Mouse (Mus musculus) embryonic facial prominence, embryonic 11.5 days (tissue): Measurements from ENCODE around the gene Mink1. TPM values are rescaled to one million over a fixed set of nuclear protein-coding genes. Genes with fewer than 3 reads are reported as not detected.
A peak's percentile ranks its signal among the peaks of the same experiment; 100 is the strongest.

ENCODE experiments used
- ATAC-seq: fragments of 200-750 bp; cut with Nextera tagmentation; replicated peaks from 2 replicates; pipeline ENCODE4 v1.8.0; 2017; ENCODE audit warnings: low read depth; ENCODE audit not compliant: insufficient number of reproducible peaks, low FRiP score, low TSS enrichment
- DNase-seq: peaks from one replicate; pipeline ENCODE4 v3.0.0-alpha.2; 2015; ENCODE audit warnings: low spot score
- H3K27ac ChIP-seq: fragments of 300-500 bp; sonication (generic); replicated peaks from 2 replicates; pipeline ENCODE4 v1.5.1; 2014; ENCODE audit warnings: mild to moderate bottlenecking, low read depth, low read length, control low read depth
- H3K27me3 ChIP-seq: fragments of 300-500 bp; sonication (generic); 2 replicates; pipeline ENCODE4 v1.6.1; 2014; ENCODE audit warnings: mild to moderate bottlenecking, low read length, moderate library complexity, mixed read lengths; ENCODE audit not compliant: control insufficient read depth, insufficient read depth
- H3K36me3 ChIP-seq: fragments of 300-500 bp; sonication (generic); replicated peaks from 2 replicates; pipeline ENCODE4 v1.6.1; 2014; ENCODE audit warnings: low read depth, mild to moderate bottlenecking, low read length, moderate library complexity, mixed read lengths; ENCODE audit not compliant: control insufficient read depth, insufficient read depth
- H3K4me1 ChIP-seq: fragments of 300-500 bp; sonication (generic); 2 replicates; pipeline ENCODE4 v1.6.1; 2014; ENCODE audit warnings: low read length, mixed read lengths; ENCODE audit not compliant: control insufficient read depth, insufficient read depth
- H3K4me2 ChIP-seq: fragments of 300-500 bp; sonication (generic); 2 replicates; pipeline ENCODE4 v1.6.1; 2014; ENCODE audit warnings: low read depth, mild to moderate bottlenecking, control low read depth, low read length, moderate library complexity
- H3K4me3 ChIP-seq: fragments of 300-500 bp; sonication (generic); 2 replicates; pipeline ENCODE4 v1.5.1; 2014; ENCODE audit warnings: low read depth, low read length, control low read depth
- H3K9ac ChIP-seq: fragments of 300-500 bp; sonication (generic); replicated peaks from 2 replicates; pipeline ENCODE4 v1.6.1; 2014; ENCODE audit warnings: mild to moderate bottlenecking, control low read depth, low read length
- H3K9me3 ChIP-seq: fragments of 300-500 bp; sonication (generic); replicated peaks from 2 replicates; pipeline ENCODE4 v1.6.1; 2016; ENCODE audit warnings: mild to moderate bottlenecking, low read length, inconsistent platforms, mixed read lengths; ENCODE audit not compliant: control insufficient read depth
- WGBS: fragments of 180-500 bp; shearing (Covaris S2); extraction: QIAGEN DNeasy Blood & Tissue Kit; methylation state at CpG from one replicate; pipeline ENCODE4 v1.1.7; 2014; 5-methylcytosine and 5-hydroxymethylcytosine counted together
- polyA plus RNA-seq: library from polyadenylated mRNA; unstranded; fragments of >200 nt; fragmentation: Nextera tagmentation; extraction: Ambion mirVana; gene quantifications from 2 replicates; pipeline ENCODE4 v1.2.1, GENCODE M21; 2014

Gene Mink1
- polyA plus RNA-seq, 1 experiment from 2014 or later = 12.6 TPM

- Histone ChIP-seq H3K9ac (no peak overlapping the region), H3K4me1 (peaks cover 8% of the 10 kb centered on the region), H3K27ac (no peak overlapping the region), H3K4me3 (no peak overlapping the region), H3K9me3 (no peaks in the 10 kb centered on the region), H3K27me3 (no peaks in the 10 kb centered on the region), H3K36me3 (no peaks in the 10 kb centered on the region), H3K4me2 (no peak overlapping the region)
- no peak for ATAC-seq
- WGBS = 87% methylated on average over 7 of the region's 7 CpGs
- DNase-seq = no peak
Observed at GRCm38 (mm10) chr11:70583775-70584174, 21.1 kb downstream of the Mink1 start.

GRCm38 (mm10) chr11:70585457-70585856 is 22.8 kb downstream of the Mink1 start:
- no peak overlapping the region for H3K4me3 ChIP-seq
- H3K9ac ChIP-seq = no peak overlapping the region
- H3K4me2 ChIP-seq = no peak overlapping the region
- ATAC-seq (no peak), DNase-seq (peak; percentile 13)
- H3K36me3 ChIP-seq = no peaks in the 10 kb centered on the region
- no peaks in the 10 kb centered on the region for H3K27me3 ChIP-seq
- 0 out of 2 replicates have a peak overlapping the region, but pooled peaks have one; percentile 49 for H3K27ac ChIP-seq
- whole genome bisulfite sequencing = 41% methylated on average over 7 of the region's 7 CpGs
- H3K9me3 ChIP-seq = no peaks in the 10 kb centered on the region
- peaks cover 5% of the 10 kb centered on the region for H3K4me1 ChIP-seq

- DNase-seq (no peak), ATAC-seq (no peak)
- Histone ChIP-seq H3K27me3 (no peaks in the 10 kb centered on the region), H3K36me3 (no peaks in the 10 kb centered on the region), H3K9ac (no peak overlapping the region), H3K4me1 (peaks cover 5% of the 10 kb centered on the region), H3K4me2 (no peak overlapping the region), H3K27ac (no peak overlapping the region), H3K9me3 (no peaks in the 10 kb centered on the region), H3K4me3 (no peak overlapping the region)
- 90% methylated on average over 3 of the region's 3 CpGs for WGBS
Observed at GRCm38 (mm10) chr11:70586261-70586660, 23.6 kb downstream of the Mink1 start.

- ATAC-seq = no peak
- no peak for DNase-seq
- Histone ChIP-seq H3K27ac (no peak overlapping the region), H3K9ac (no peak overlapping the region), H3K36me3 (no peaks in the 10 kb centered on the region), H3K27me3 (no peaks in the 10 kb centered on the region), H3K4me1 (peaks cover 5% of the 10 kb centered on the region), H3K9me3 (no peaks in the 10 kb centered on the region), H3K4me2 (no peak overlapping the region), H3K4me3 (no peak overlapping the region)
- WGBS = 80% methylated on average over 5 of the region's 5 CpGs
Observed at GRCm38 (mm10) chr11:70586954-70587353, 24.3 kb downstream of the Mink1 start.

- no peaks in the 10 kb centered on the region for H3K4me1 ChIP-seq
- no peak for DNase-seq
- no peak overlapping the region for H3K27ac ChIP-seq
- ATAC-seq = no peak
- no peak overlapping the region for H3K4me3 ChIP-seq
- no peaks in the 10 kb centered on the region for H3K9me3 ChIP-seq
- H3K27me3 ChIP-seq = no peaks in the 10 kb centered on the region
- WGBS = 87% methylated on average over 1 of the region's 1 CpGs
- H3K9ac ChIP-seq = no peak overlapping the region
- no peaks in the 10 kb centered on the region for H3K36me3 ChIP-seq
- H3K4me2 ChIP-seq = no peak overlapping the region
Observed at GRCm38 (mm10) chr11:70591733-70592132, 29.1 kb downstream of the Mink1 start.

GRCm38 (mm10) chr11:70594253-70594989 is 31.7 kb downstream of the Mink1 start:
- Histone ChIP-seq H3K9me3 (no peaks in the 10 kb centered on the region), H3K4me2 (no peak overlapping the region), H3K27ac (no peak overlapping the region), H3K4me1 (no peaks in the 10 kb centered on the region), H3K27me3 (no peaks in the 10 kb centered on the region), H3K36me3 (no peaks in the 10 kb centered on the region), H3K9ac (no peak overlapping the region), H3K4me3 (no peak overlapping the region)
- no peak for DNase-seq
- no peak for ATAC-seq
- WGBS = 88% methylated on average over 15 of the region's 15 CpGs

- 66% methylated on average over 2 of the region's 2 CpGs for WGBS
Observed at GRCm38 (mm10) chr11:70595638-70596037, 33.0 kb downstream of the Mink1 start.

GRCm38 (mm10) chr11:70596094-70596493 is 33.4 kb downstream of the Mink1 start:
- no peak overlapping the region for H3K9ac ChIP-seq
- H3K27ac ChIP-seq = no peak overlapping the region
- H3K4me2 ChIP-seq = no peak overlapping the region
- H3K9me3 ChIP-seq = no peaks in the 10 kb centered on the region
- 48% methylated on average over 4 of the region's 4 CpGs for WGBS
- ATAC-seq = no peak
- DNase-seq = no peak
- no peak overlapping the region for H3K4me3 ChIP-seq
- H3K27me3 ChIP-seq = no peaks in the 10 kb centered on the region
- no peaks in the 10 kb centered on the region for H3K36me3 ChIP-seq
- no peaks in the 10 kb centered on the region for H3K4me1 ChIP-seq

More at GRCm38 (mm10) chr11:70595638-70596037, 33.0 kb downstream of the Mink1 start:
- Histone ChIP-seq H3K9ac (no peak overlapping the region), H3K4me2 (no peak overlapping the region), H3K4me1 (no peaks in the 10 kb centered on the region), H3K4me3 (no peak overlapping the region), H3K27ac (no peak overlapping the region), H3K27me3 (no peaks in the 10 kb centered on the region), H3K9me3 (no peaks in the 10 kb centered on the region), H3K36me3 (no peaks in the 10 kb centered on the region)
- DNase-seq (no peak), ATAC-seq (no peak)
